Mouse (Mus musculus): ENCODE results near the gene Trim38.
A peak's percentile ranks its signal among the peaks of the same experiment; 100 is the strongest.

Gene Trim38

GRCm38 (mm10) chr13:23839308-23839707 is 69.6 kb downstream of the Trim38 start, which contains the start of gene Slc17a3:
Gene Slc17a3 (plus strand): TSS chr13:23839434.
- peak; percentile 92 for DNase-seq

Measured in kidney, adult 9 months (tissue).